Mouse (Mus musculus): ENCODE measurements around the gene Faim. TPM values are rescaled to one million over a fixed set of nuclear protein-coding genes. Genes with fewer than 3 reads are reported as not detected.

Gene Faim
- total RNA-seq (2021) = 1 to 10 TPM; 8.1 to 9.9 TPM
- long read RNA-seq, experiment 1, transcript Faim-201 (5 exons, 1,019 nt) = major isoform, 12 of 16 reads
- long read RNA-seq, experiment 1, partial matches to known transcripts = 3 of 16 reads
- long read RNA-seq, experiment 1, other reads (novel, unspliced or antisense) = 0 of 16 reads
- long read RNA-seq, experiment 2, transcript Faim-201 (5 exons, 1,019 nt) = major isoform, 7 of 11 reads
- long read RNA-seq, experiment 2, partial matches to known transcripts = 4 of 11 reads
- long read RNA-seq, experiment 2, other reads (novel, unspliced or antisense) = 0 of 11 reads

DNA sequence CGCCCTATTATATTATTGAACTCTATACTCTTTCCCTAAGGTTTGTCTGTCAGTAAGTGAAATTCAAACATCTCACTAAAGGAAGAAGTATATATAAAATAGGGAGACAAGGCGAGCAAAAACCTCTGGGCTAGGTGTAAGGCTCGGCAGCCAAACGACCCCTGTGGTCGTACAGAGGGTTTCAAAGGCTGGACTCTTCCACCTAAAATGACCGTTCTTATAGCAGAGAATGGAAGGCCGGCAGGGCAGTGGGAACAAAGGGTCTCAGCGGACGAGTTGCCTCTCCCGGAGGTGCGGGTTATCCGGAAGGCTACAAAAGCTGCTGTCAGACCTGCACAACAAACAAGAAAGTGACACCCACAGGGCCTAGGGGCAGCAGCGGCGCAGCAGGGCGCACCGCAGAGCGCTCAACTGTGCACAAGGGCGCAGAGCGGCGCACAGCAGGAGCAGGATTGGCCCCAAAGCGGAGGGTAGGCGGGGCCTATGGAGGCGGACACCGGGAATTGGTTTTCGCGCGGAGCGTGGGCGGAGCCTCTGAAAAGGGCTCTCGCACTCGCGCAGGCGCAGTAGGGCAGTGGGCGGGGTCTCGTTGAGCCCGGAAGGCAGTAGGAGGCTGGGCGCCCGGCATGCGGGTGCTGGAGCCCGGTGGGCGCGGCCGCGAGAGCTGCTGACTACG lies at the start of gene Faim:
Faim (plus strand) TSS at position 574 of the 676 bp plus-strand sequence.
- peak; percentile 100 for DNase-seq (ENCODE audit: low spot score in 2 of 2)

DNA sequence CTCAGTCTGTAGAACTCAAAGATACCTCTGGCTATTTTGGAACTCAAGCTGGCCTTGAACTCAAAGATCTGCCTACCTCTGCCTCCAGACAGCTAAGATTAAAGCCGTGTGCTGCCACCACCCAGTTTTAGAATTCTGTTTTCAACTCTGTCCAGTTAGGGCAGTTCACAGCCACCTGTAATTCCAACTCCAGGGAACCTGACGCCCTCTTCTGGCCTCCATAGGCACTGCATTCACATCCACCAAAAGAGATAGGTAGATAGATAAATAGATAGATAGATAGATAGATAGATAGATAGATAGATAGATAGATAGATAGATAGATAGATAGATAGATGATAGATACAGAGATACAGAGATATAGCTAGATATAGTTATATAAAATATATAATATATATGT lies 46.9 kb upstream of the Faim start:
- DNase-seq (ENCODE audit: low spot score in 2 of 2) = no peak

- peak in 1 of 2 experiments; percentile 31 for DNase-seq (ENCODE audit: low spot score in 2 of 2)
Measured at GRCm38 (mm10) chr9:98952171-98953050, 33.8 kb upstream of the Faim start.

GRCm38 (mm10) chr9:98953291-98953690 lies 32.9 kb upstream of the Faim start:
- DNase-seq (ENCODE audit: low spot score in 2 of 2) = no peak

DNA sequence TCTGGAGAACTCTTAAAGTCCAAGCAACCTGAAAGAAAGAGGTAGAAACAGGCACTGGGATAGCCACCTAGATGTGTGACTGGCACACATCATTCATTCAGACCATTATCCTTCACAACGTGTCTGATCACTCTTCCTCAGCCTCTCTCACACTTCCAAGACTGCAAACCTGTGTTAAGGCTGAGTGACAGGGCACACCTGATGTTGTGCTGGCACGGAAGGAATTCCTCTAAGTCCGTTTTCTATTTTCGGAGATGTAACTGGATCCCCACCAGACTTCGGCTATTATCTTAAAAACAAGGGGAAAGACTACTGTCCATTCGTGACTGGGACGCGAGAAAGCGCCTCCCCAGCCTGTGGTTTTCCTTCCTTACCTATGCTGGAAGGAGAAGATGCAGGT lies 32.3 kb upstream of the Faim start:
- DNase-seq (ENCODE audit: low spot score in 2 of 2) = no peak

GRCm38 (mm10) chr9:98954391-98955102 lies 31.6 kb upstream of the Faim start:
- DNase-seq (ENCODE audit: low spot score in 2 of 2) = no peak

DNA sequence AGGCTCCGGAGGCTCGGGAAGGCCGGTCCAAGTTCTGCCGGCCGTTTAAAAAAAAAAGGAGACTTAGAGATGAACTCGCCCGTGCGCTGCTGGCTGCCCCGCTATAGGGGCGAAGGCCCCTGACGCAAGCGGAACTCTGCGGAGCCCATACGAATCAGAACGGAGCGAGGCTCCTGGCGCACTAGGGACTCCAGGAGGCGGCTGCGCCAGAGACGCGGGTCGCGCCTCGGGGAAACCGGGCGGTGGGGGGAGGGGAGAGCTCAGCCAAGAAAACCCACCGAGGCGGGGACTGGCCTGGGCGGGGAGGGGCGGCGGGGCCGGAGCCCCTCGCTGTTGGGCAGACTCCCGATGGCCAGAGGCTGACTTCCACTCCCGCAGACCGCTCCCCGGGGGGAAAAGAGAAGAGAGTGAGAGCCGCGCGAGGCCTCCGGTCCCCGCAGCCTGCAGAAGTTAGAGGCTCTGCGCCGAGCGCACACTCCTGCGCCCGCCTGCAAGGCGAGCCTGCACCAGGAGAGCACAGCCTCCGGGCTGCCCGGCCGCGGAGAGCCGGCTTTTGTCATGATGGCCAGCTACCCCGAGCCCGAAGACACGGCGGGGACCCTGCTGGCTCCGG lies 31.0 kb upstream of the Faim start, which contains the start of gene Foxl2:
Foxl2 (plus strand) TSS at position 186 of the 613 bp plus-strand sequence.
- peak in 1 of 2 experiments; percentile 45 for DNase-seq (ENCODE audit: low spot score in 2 of 2)

DNA sequence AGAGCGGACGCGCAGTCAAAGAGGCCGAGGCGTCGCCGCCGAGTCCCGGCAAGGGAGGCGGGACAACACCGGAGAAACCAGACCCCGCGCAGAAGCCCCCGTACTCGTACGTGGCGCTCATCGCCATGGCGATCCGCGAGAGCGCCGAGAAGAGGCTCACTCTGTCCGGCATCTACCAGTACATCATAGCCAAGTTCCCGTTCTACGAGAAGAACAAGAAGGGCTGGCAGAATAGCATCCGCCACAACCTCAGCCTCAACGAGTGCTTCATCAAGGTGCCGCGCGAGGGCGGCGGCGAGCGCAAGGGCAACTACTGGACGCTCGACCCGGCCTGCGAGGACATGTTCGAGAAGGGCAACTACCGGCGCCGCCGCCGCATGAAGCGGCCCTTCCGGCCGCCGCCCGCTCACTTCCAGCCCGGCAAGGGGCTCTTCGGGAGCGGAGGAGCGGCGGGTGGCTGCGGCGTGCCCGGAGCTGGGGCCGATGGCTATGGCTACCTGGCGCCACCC lies 30.4 kb upstream of the Faim start:
- DNase-seq (ENCODE audit: low spot score in 2 of 2) = no peak

DNA sequence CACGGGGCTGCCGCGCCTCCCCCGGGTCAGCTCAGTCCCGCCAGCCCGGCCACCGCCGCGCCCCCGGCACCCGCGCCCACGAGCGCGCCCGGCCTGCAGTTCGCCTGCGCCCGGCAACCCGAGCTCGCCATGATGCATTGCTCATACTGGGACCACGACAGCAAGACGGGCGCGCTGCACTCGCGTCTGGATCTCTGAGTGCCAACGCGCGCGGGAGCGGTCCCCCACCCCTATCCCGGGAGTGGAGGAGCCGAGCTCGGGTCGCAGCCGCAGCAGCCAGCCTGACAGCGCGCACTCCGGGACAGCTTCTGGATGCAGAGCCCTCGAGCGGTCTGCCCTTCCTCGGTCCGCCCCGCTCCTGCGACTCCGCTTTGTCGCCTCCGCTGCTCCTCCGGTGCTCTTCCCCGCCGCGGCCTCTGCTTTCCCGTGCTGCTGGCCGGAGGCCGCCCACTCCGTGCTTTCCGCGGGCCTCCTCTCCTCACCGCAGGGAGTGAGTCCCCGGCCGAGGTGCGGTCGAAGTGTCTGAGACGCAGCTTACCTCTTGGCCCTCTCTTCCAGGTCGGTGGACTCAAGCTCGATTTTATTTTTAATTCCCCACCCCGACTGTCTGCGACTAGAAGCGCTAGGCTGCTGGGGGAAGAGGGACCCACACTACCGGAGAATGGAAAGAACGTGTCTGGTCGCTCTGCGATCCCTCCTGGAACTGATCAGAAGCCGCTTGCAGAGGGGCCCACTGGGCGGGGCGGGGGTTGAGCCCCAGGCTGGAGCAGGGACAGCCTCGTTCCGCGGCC lies 29.4 kb upstream of the Faim start:
- peak; percentile 35 to 38 for DNase-seq (ENCODE audit: low spot score in 2 of 2)

GRCm38 (mm10) chr9:98957751-98958351 lies 28.3 kb upstream of the Faim start:
- DNase-seq (ENCODE audit: low spot score in 2 of 2) = no peak

GRCm38 (mm10) chr9:98958628-98959027 lies 27.5 kb upstream of the Faim start:
- DNase-seq (ENCODE audit: low spot score in 2 of 2) = no peak

DNA sequence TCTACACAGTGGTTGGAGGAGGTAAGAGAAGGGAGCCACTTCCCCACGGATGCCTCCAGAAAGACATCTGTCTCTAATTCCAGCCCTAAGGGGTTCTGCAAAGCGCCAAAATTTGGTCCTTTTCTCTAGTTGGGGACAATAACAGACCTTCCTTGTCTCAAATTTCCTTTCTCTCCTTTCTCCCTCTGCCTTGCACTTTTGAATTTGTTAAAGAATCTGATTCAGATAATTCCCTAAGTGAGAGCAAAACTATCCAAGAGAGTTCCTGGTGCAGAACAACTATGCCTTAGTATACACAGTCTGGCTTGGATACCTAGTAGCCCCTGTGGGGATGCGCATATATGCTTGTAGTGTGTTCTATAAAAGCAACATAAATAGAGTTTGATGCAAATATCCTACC lies 26.3 kb upstream of the Faim start:
- no peak for DNase-seq (ENCODE audit: low spot score in 2 of 2)

DNA sequence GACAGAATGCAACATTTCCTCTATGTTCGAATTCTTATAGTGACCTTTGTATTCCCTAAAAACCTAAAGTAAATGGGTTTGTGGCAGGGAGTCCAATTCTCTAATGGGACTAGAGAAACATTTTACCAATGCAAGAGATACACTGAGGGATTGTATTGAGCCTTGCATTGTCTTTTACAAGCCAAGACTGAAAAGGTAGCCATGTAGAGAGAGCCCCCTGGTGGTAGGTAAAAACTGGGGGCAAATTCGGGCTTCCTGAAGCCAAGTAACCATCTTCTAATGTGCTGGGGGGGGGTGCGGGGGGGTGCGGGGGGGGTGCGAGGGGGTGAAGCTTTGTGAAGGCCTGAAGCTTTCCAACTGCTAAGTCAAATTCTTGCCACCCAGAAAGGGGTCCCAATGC lies 25.8 kb upstream of the Faim start:
- DNase-seq (ENCODE audit: low spot score in 2 of 2) = no peak

DNA sequence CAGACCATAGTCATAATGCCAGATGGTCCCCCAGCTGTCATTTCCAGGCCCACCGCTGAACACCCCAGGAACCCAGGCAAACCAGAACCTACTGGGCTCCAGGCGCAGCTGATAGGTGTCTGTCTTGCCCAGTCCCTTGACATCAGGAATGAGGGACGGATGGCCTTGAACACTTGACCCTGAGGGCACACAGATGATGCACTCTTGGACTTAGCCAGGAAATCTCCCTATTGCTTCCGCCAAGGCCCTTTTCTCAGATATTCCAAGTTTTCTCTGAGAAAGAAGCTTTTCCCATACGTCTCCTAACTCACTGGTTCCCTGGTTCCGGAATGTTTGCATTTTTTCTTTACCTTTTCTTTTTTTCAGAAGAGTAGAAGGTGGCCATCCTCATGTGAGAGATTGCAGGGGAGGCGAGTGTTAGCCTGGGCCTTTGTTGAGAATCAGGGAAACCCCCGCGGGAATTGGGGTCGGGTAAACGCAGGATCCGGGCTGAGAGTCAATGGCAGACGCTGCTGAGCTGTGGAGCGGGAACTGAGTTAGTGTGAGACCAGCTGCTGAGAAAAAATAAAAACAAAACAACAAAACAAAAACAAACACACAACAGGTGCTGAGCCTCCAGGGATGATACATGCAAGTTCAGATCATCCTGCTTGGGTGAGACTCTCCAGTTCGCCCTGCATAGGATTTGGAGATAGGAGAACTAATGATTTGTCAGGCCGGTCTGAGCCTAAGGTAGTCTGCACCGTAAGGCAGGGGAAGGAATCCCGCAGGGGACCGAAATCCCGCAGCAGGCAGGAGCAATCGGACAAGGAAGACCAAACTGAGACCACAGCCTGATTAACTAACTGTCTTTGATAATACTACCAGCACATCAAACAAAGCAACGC lies 24.3 kb upstream of the Faim start:
- no peak for DNase-seq (ENCODE audit: low spot score in 2 of 2)

DNA sequence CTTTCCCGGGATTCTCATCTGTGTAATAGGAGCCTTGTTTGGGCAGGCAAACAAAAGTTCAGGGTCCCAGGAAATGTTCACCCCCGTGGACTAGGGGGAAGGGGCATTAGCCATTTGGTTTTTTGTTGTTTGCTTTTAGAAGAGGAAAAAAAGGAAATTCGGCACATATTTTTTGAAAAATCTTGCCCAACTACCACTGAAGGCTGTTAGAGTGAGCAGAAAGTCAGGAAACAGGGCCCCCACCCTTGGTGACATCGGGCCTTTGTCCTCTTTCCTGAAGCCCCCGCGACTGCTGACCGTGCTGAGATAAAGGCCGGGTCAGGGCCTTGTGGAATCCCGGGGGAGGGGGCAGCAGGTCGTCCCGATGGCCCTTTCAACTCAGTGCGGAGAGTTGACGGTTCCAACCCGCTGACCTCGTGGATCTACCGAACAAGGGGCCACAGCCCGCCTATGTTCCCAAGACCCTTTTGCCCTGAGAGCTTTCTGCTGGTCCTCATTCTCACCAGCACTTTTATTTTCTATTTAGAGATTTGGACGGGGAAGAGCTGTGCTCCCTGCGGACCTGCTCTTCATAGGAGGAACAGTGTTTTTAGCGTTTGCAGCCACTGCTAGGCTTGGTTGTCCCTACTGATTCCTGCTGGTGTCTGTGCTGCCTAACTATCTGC lies 23.6 kb upstream of the Faim start:
- DNase-seq (ENCODE audit: low spot score in 2 of 2) = no peak

GRCm38 (mm10) chr9:98963661-98964060 lies 22.5 kb upstream of the Faim start:
- DNase-seq (ENCODE audit: low spot score in 2 of 2) = no peak

DNA sequence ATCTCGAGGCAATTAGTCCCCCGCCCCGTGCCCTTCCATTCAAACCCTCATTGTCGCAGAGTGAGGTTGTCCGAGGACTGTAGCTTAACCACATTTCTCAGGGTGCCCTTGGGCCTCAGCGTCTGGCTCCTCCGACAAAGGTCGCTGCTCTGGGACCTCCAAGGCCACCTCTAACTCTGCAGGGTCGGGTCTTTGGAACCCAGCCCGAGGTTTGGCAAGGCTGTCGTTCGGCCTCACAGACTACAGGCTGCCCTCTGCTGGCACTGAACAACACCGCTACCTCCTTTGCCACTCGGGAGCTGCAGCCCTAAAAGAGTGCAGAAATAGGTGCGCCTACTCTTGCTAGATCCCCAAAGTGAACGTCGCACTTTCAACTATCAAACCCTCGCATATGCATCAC lies 21.1 kb upstream of the Faim start:
- DNase-seq (ENCODE audit: low spot score in 2 of 2) = no peak

DNA sequence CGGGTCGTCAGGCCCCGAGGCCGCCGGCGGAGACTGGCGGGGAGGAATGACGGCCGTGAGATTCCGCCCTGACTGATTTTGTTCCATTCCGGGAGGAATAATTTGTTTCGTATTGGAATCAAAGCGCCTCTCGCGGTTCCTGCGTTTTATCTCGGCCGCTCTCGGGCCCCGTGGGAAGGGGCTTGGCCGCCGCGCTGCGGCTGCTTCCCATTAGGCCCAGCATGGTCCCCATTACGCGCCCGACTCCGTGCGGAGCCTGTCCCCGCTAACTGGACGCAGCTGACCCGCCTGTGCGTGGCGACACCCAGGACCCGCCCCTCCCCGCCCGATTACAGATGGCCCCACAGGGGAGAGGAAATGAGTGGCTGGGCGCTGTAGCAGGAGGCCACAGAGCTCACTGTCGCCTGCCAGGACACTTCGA lies 13.1 kb upstream of the Faim start:
- no peak for DNase-seq (ENCODE audit: low spot score in 2 of 2)

Data from gastrocnemius, postnatal 4 days (tissue).